Mouse (Mus musculus): ENCODE measurements at regions not wholly inside any gene's neighbourhood (a gene's known extent, or its start where the extent isn't known, plus 50 kb on each side); places are given as distances from the start of the nearest gene placed in this dataset.

GRCm38 (mm10) chr1:155482760-155483159 lies 65.5 kb upstream of the Xpr1 start:
- TF ChIP-seq POLR2A (IDR thresholded peaks at IDR 0.05; ENCODE audit: low read depth, low read length) (no peak), CTCF (IDR thresholded peaks at IDR 0.05; ENCODE audit: borderline replicate concordance, insufficient read depth, low read length) (no peak)
